Mouse (Mus musculus) liver, postnatal 0 days (tissue): Measurements from ENCODE around the gene Dennd1b.

Source experiments
- CTCF ChIP-seq: sonication (generic); IDR thresholded peaks from 2 replicates; pipeline ENCODE4 v1.5.1; 2016; ENCODE audit warnings: antibody characterized with exemption, low read depth
- EP300 ChIP-seq: IDR thresholded peaks from 2 replicates; pipeline ENCODE4 v1.6.1; 2016; ENCODE audit warnings: antibody characterized with exemption, low read depth, mild to moderate bottlenecking

- TF ChIP-seq CTCF (no peak), EP300 (no peak)
Observed at GRCm38 (mm10) chr1:138954978-138955377, 8.3 kb upstream of the Dennd1b start.
